Mouse (Mus musculus) left cerebral cortex, adult 9 months (tissue): ENCODE results near the gene Nox1.

Experiments
- DNase-seq, 2 experiments: peaks; one replicate each; pipeline ENCODE4 v3.0.0; 2022; ENCODE audit warnings: low spot score in 2 of 2

Gene Nox1

GRCm38 (mm10) chrX:134128549-134128948 is 93.2 kb downstream of the Nox1 start:
- DNase-seq, result no peak

GRCm38 (mm10) chrX:134116417-134116816 is 105.3 kb downstream of the Nox1 start:
- no peak for DNase-seq

- no peak for DNase-seq
Measured at GRCm38 (mm10) chrX:134111767-134112166, 110.0 kb downstream of the Nox1 start.

GRCm38 (mm10) chrX:134102641-134103040 is 119.1 kb downstream of the Nox1 start:
- peak; percentile 11 to 15 for DNase-seq

GRCm38 (mm10) chrX:134085453-134085852 is 136.3 kb downstream of the Nox1 start:
- DNase-seq, result no peak

- DNase-seq, result no peak
Measured at GRCm38 (mm10) chrX:134059764-134060163, 162.0 kb downstream of the Nox1 start.

- DNase-seq, result peak; percentile 91 to 94
Measured at GRCm38 (mm10) chrX:134058987-134059712, 162.6 kb downstream of the Nox1 start, which contains the start of gene Cstf2. Cstf2 (plus strand) TSS chrX:134059187.

- DNase-seq, result peak in 1 of 2 experiments; percentile 4
Measured at GRCm38 (mm10) chrX:134058040-134058875, 163.5 kb downstream of the Nox1 start.

- DNase-seq, result no peak
Measured at GRCm38 (mm10) chrX:134056897-134057296, 164.9 kb downstream of the Nox1 start.

GRCm38 (mm10) chrX:134048994-134049393 is 172.8 kb downstream of the Nox1 start:
- DNase-seq, result no peak
